Mouse (Mus musculus): ENCODE data around the gene Nde1.

DNA sequence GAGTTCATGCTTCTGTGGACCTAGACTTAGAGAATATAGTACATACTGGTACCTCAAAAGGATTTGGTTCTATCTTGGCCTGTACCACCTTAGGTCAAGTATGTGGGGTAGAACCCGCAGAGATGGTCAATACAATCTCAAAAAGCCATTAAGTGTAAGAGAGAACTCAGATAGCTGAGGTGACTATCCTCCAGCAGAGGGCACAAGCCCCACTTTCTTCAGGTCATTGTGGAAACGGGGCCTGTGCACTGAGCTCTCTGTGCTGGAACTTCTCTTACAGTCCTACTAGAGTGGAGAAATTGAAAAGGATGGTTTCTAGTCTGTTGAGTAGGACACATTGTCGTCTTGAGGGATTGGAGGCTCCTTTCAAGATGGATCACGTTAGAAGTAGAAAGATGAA lies 35.7 kb downstream of the Nde1 start:
- TF ChIP-seq CTCF (IDR thresholded peaks at IDR 0.05): no peak; the same call in 1 of the 2 replicates
- no peak for TF ChIP-seq EP300 (IDR thresholded peaks at IDR 0.05)
